Mouse (Mus musculus) thymus, postnatal 10 days (tissue): Measurements from ENCODE around the gene Fam71f2.
A peak's percentile ranks its signal among the peaks of the same experiment; 100 is the strongest.

Source experiments
- DNase-seq, 2 experiments: peaks; one replicate each; pipeline ENCODE4 v3.0.0; 2021; ENCODE audit warnings: low spot score in 2 of 2

Gene Fam71f2

DNA sequence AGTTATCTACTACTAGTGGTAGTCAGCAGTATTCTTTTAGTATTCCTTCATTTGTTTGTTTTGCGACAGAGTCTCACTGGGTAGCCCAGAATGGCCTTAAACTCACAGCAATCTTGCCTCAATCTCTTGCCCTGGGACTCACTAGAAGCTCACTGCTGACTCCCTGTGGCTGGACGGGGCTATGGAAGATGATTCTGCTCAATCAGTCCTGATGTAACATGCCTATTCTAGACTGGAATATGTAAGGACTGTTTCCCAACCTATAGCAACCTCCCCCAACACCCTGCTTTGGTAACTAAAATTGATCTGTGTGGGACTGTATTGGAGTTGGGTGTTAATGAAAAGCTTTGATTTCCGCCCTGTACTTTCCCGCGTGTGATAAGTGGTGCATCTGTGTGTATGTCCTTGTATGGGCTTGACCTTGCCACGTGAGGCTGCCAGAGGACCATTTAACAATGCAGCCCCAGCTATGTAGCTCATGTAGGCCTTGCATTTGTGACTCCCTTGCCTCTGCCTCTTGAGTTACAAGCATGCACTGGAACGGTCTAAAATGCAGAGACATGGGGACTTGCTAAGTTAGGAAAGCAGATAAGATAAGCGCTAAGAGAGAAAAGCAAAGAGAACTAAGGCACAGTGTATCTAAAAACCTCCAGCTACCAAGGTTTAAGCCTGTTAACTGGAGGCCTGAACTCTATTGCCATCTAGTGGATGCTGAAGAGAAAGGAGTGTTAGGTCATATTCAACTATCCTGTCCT, 703 bp upstream of the Fam71f2 start:
- peak in 1 of 2 experiments; percentile 58 for DNase-seq

DNA sequence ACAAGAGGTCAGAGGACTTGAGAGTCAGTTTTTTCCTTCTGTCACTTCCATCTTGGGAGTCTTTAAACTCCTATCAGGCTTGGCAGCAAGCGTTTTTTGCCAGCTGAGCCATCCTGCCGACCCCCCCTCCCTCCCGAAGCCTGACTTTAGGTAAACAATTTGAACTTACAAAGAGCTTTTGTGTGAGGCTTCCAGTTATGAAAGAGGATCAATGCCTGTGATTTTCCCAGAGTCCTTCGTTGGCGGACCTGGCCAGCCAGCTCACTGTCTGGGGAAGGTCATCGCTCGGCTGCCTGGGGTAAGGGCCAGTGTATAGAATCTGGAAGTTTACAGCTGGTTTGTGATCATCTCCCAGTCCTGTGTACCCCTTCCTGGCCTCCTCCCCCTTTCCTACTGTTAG, 1.3 kb downstream of the Fam71f2 start:
- DNase-seq: no peak

DNA sequence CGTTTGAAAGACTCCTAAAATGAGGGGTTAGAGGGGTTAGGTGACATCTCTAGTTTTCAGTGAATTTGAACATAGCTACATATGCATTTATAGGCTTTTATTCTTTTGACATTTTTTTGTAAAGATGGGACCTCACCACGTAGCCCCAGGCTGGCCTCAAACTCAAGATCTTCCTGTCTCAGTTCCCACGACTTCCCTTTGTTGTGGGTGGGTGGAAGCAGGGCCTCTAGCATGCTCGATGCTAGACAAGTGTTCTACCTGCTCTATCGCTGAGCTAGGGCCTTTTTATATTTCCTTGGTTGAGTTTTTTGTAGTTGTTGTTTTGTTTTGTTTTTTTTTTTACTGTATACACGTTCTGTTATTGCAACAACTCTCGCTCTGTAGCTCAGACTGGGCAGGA, 7.5 kb downstream of the Fam71f2 start:
- DNase-seq: no peak

DNA sequence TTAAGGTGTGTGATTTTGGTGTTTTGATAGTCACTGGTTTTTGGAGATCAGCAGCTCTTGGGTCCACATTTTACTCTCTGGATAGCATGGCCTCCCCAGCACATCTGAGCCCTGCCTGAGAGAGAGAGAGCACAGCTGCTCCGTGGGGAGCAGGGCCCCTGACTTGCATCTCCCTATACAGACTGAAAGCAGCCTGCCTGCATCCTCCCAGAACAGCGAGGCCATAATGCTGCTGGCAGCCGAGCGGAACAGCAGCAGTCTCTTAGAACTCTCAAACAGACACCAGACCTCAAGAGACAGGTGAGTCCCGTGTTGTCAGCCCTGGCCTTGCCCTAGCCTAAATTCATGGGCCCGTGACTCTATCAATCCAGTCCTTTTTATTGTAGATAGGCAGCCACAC, 8.1 kb downstream of the Fam71f2 start:
- peak in 1 of 2 experiments; percentile 16 for DNase-seq

DNA sequence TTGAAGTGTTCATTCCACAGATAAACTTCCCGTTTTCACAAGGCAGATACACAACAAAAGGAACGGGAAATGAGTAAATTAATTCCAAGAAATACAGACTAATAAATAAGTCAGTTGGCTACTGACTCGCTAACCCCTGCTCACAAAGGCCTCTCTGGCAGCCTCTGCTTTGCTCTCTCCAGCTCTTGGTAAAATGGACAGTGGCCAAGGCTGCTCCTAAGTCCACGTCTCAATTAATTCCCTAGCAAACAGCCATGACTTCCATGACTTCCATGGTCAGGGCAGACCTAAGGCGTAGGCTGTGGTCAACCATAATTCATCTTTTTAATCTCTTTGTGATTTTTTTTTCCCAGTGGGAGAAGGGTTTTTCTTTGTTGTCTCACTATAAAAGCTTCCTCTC, 8.6 kb downstream of the Fam71f2 start:
- DNase-seq: no peak

DNA sequence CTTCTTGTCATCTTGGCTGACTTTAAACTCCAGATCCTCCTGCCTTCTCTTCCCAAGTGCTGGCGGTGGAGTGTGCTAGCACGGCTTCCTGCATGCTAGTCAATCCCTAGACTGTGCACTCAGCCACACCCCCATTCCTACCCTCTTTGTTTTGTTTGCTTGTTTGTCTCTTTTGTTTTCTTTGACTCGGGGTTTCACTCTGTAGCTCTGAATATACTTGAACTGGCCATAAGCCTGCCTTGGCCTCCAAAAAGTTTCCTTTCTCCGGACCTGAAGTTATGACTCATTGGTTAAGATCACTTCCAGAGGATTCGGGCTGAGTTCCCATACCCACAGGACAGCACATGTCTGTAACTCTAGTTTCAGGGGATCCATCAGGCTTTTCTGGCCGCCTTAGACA, 9.3 kb downstream of the Fam71f2 start:
- no peak for DNase-seq

DNA sequence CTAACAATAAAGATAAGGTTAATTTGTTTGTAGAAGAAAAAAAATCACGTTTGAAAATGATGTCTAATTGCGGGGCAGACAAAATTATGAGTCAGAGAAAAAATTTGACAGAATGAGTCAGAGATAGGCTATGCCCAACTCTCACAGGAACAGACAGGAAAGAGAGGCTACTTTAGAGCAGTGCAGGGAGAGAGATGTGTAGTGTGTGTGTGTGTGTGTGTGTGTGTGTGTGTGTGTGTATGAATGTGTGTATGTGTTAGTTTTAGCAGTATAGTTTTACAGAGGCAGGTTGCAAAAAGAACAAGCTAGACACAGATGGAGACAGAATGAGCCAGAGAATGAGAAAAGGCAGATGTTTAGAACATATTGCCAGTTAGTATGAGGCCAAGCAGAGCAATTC, 19.7 kb downstream of the Fam71f2 start:
- no peak for DNase-seq

DNA sequence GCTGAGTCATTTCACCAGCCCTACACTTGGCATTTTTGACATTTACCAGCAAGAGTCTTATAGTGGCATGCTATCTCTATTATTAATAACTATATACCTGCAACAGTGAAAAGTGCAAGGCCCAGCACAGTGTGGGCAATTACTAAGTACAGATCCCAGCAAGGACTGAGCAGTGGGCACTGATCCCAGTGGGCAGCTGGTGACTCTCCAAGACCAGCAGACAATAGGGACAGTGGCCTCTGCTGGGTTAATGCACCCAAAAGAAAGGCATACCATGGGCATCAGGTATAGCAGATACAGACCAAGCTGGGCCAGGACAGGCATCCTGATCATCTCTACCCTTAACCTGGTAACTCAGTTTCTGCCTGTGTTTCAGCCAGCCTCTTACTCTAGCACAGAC, 23.9 kb downstream of the Fam71f2 start:
- DNase-seq: no peak

DNA sequence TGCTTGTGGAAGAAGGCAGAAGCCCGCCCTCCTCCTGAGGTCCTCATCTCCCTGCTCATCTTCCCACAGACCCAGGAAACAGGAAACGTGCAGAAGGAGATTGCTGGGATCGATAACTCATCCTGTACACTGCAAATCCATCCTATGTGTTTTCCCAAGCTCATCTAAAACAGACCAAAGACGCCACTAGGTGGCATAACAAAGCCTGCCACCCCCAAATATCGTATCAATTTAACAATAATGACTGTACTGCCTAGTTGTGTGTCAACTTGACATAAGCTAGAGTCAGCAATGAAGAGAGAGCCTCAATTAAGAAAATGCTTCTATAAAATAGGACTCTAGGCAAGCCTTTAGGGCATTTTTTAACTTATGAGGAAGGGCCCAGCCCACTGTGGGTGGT, 24.3 kb downstream of the Fam71f2 start:
- no peak for DNase-seq

DNA sequence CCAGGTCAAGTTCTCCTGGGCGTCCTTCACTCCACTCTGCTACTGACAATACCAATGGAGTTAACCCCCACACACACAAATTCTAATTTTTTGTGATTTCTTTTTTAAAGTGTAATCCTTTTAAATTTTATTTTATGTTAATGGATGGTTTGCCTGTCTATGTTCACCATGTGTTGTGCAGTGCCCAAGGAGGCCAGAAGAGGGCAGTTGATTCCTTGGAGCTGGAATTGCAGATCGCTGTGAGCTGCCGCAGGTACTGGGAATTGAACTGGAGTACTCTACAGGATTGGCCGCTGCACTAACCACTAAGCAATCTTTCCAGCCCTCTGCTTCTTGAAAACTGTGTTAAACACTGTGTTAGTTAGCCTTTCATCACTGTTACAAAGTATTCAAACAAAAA, 26.1 kb downstream of the Fam71f2 start:
- DNase-seq: no peak

DNA sequence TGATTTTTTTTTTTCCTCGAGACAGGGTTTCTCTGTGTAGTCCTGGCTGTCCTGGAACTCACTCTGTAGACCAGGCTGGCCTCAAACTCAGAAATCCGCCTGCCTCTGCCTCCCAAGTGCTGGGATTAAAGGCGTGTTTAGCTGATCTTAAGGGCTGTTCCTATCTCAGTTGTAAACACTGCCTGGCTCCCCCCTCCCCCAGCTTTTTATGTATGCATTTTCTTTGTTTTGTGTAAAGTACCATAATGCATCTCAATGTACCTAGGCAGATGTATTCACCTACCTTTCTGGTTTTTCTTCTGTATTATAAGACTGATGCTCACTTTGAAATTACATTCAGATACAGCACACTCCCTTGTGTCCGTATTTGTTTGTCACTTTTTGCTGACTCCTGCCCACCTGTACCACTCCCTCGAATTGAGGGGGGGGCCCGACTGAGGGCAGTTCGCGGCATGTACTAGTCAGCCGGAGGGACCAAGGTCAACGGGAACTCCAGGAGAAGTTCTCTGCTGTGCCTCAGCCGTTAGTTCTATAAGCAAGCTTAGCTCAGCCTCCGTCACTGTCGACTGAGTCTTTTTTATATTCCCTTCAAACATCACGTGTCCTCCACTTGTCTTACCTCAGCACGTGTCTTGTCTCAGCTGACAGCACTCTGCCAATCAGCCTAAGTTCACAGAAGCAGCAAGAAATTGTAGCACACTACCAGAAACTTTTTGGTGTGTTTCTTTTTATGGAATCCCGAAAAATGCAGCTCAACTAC, 29.6 kb downstream of the Fam71f2 start:
- no peak for DNase-seq

DNA sequence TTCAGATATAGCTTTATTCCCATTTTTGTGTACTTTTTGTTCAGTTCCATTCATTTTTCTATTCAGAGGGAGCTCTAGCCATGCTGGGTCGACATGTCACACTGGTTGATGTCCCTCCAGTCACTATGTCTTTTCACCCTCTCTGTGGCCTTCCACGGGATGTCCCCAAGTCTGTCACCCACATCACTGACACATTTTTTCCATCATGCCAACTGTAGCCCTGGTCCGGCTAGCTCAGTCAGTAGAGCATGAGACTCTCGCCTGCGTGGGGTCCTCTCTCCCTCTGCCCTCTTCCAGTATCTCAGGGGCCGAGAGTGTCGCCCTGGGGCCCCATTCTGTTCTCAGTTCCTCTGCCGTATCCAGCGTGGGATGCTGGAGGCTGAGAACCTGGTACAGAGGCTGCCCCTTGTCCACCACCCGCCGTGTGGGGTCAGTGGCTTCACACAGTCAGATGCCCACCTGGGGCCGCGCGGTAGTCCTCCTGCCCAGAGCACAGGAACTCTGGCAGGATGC, 34.4 kb downstream of the Fam71f2 start:
- DNase-seq: no peak

DNA sequence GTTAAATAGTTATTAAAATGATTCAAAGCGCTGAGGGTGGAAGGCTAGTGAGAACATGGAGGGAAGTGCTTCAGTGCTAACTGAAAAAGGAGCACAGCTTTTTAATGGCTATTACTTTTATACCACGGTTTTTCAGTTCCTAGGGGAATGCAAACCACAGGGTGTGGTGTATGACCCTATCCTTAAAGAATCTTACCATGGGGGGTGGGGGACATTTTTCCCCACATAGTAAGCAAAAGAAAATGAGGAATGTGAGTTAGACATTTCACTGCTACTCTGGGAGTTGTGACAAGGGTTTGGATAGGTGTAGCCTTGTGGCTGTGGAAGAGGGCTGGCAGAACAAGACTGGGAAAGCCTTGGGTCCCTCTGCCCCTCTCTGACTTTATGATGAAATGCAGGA, 37.9 kb downstream of the Fam71f2 start:
- DNase-seq: no peak

DNA sequence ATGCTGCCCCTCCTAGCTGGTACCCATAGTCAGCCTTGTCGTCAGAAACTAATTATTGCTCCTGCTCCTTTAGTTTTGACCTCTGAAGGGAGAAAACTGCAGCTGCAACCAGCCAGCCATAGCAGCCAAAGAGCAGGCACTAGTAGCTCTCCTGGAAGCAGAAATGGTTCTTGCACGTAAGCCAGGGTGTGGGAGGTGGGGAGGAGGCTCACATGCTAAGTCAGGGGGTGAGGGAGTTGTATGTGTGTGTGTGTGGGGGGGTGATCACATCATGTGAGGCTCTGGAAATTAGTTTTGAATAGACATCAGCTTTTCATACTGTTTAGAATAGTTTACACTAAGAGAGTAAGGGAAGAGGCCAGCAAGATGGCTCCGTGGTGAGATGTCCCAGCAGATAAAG, 38.5 kb downstream of the Fam71f2 start:
- no peak for DNase-seq

DNA sequence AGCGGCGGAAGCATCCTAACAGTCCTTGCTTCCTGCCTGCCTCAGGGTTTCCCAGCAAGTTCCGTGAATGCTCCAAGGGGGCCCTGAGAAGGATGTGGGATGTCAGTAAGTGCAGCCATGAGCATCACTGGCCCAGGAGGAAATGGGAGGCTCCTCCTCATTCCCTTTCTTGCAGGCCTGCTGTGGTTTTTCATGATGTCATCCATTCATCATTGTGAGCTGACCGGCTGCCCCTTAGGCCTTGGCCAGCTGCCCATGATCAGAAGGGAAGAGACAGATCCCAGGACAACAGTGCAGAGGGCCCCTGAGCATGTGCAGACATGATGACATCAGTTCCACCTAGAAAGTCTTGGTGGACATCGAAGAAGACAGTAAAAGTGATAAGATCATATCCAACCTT, 39.5 kb downstream of the Fam71f2 start, which contains the start of gene Fam71f1:
Gene Fam71f1, plus strand, starts transcription at position 262 of the 400 bp plus-strand sequence.
- DNase-seq: no peak

DNA sequence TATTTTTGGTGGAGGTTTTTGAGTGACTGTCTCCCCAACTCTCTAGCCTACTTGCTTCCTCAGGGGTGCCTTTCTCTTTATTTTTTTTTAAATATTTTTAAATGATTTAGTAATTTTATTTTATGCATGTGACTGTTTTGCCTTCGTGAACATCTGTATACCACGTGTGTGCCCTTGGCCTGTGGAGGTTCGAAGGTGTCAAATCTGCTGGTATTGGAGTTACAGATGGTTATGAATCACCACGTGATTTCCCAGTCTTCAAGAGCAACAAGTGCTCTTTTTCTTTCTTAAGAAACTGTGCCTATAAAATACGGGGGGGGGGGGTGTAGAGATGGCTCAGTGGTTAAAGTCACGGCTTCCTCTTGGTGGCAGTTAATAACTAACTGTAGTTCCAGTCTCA, 42.2 kb downstream of the Fam71f2 start:
- DNase-seq: no peak

DNA sequence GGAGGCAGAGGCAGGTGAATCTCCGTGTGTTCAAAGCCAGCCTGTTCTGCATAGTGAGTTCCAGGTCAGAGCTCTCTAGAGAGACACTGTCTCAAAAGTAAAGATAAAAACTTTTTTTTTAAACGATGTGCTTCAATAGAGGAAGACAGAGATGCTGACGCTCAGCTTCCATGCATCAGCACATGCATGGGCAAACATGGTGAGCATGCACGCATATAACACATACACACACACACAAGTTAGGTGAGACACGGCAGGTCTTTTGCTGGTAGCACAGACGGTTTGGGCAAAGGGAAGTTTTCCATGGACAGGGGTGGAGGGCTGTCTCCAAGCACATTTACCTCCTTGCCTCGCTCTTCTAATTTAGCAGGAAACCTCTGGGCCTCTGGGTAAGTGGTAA, 42.8 kb downstream of the Fam71f2 start:
- DNase-seq: no peak

DNA sequence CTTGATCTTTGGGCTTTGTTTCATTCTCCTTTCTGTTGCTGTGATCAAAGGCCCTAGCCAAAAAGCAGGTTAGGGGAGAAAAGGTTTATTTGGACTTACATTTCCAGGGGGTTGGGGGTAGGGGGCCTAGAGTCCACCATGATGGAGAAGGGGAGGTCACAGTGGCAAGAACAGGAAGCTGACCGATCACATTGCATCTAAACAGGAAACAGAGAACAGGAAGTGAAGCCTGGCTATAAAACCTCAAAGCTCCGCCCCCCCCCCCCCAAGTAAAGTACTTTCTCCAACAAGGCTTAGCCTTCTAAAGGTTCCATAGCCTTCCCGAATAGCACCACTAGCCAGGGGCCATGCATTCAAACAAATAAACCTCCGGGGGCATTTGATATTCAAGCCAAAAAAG, 43.3 kb downstream of the Fam71f2 start:
- no peak for DNase-seq

DNA sequence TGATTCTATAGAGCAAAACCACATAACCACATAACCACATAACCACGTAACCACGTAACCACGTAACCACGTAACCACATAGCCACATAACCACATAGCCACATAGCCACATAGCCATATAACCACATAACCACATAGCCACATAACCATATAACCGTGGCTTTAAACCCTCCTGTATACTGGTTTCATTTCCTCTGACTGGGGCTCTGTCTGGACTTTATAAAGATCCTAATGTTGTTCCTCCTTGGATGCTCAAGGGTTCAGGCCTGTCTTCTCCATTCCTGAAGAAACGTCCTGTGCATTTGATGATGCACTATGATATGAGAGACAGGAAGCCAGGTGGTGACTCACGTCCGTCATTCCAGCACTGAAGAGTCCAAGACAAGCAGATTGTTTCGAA, 47.6 kb downstream of the Fam71f2 start:
- no peak for DNase-seq

DNA sequence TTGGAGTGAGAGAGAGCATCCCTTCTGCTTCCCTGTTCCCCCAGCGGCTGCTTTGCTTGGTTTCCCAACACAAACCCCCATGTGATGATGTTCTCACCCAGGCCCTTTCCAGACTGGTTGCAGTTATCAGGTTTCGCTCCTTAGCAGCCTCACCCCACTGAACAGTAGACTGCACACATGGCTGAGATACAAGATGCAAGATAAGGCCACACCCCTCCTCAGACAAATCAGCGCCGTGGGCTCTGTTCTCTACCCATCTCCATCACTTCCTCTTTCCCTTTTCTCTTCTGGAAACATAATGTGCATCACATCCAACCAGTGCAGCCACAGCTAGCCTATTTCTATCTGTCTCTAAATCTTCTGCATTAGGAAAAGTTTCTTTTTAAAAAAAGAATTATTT, 50.1 kb downstream of the Fam71f2 start:
- DNase-seq: no peak
